Mouse (Mus musculus): Measurements from ENCODE around the gene Cpne1. TPM values are rescaled to one million over a fixed set of nuclear protein-coding genes. Genes with fewer than 3 reads are reported as not detected.
A peak's percentile ranks its signal among the peaks of the same experiment; 100 is the strongest.
"Not testable (repeated sequence)": the region's sequence is repeated elsewhere in the genome, so short reads cannot be mapped to it uniquely, and the experiment has no call there.

Cpne1 gene
- 1 to 10 TPM; 8.3 to 9.6 TPM for total RNA-seq (2021)
- long read RNA-seq, experiment 1, partial matches to known transcripts, result 0 of 3 reads
- long read RNA-seq, experiment 1, other reads (novel, unspliced or antisense), result 0 of 3 reads
- long read RNA-seq, experiment 2, partial matches to known transcripts, result 0 of 2 reads
- long read RNA-seq, experiment 2, other reads (novel, unspliced or antisense), result 0 of 2 reads

GRCm38 (mm10) chr2:156111358-156112079 is at the start of gene Cpne1, which contains the start of gene Rbm12:
Gene Cpne1, minus strand, starts transcription at chr2:156111965.
Gene Rbm12, minus strand, starts transcription at chr2:156111978.
- peak; percentile 87 to 89 for DNase-seq
- intact Hi-C loops (cut with DNase I), result no loop called here

DNA sequence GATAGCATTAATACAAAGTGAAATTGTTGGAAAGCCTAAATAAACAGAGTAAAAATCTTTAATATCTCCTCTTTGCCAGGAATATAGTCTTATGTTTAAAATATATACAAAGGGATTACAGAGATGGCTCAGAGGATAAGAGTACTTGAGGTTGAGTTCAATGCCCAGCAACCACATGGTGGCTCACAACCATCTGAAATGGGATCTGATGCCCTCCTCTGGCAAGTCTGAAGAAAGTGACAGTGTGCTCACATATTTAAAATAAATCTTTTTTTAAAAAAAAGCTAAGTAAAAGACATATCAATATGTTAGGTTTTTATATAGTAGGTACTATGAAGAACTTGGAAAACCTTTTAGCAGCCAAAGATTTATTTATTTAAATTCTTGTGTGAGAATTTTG is 39.8 kb upstream of the Cpne1 start:
- no peak for DNase-seq
- intact Hi-C loops (cut with DNase I), result no loop called here

DNA sequence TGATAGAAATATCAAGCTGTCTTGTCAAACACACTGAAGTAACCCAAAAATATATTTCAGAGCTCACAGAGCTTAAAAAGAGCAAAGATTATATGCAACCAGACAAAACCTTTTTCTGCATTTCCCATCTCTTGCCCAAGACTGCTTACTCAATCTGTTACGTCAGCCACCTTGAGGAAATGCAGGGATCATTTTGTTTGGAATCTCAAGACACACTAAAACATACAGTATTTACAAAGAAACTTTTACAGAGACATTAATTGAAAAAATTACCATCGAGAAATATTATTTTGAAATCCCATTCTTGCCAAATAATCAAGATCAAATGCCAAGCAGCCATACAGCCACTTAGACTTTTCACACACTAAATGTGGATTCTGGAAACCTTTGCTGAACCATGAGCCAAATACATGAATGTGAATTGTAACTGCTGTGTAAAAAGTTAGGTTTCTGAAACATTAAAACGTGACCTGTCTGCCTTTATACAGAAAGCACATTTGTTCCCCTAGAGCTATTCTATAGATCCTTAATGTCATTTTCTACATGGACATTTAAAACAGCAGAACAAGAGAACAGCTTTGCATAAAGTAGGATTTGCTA is 35.7 kb upstream of the Cpne1 start:
- intact Hi-C loops (cut with DNase I), result no loop called here
- DNase-seq, result no peak

GRCm38 (mm10) chr2:156146272-156146989 is 34.7 kb upstream of the Cpne1 start:
- intact Hi-C loops (cut with DNase I), result no loop called here
- no peak for DNase-seq

DNA sequence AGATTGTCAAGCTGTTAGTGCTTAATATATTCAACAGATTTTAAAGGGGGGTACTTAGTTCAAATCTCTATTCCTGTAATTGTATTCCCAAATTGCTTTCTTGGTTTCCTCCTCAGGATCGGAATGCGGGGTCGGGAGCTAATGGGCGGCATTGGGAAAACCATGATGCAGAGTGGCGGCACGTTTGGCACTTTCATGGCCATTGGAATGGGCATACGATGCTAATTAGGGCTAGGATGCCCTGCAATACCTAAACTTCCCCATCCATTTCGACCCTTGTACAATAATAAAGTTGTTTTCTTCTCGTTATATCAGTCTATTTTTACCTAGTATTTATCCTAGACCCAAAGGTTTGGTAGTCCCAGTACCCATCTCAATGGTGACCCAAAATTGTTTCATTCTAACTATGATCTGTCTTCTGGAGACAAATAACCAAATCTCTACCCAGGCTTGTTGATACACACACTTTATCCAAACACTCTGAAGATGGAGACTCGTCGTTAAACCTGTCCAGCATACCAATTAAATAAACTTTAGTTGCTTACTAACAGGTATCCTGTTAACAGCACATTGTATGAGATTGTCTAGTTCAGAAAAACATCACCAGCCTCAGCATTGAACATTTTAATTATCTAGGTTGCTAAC is 33.8 kb upstream of the Cpne1 start:
- no peak for DNase-seq
- intact Hi-C loops (cut with DNase I), result no loop called here

DNA sequence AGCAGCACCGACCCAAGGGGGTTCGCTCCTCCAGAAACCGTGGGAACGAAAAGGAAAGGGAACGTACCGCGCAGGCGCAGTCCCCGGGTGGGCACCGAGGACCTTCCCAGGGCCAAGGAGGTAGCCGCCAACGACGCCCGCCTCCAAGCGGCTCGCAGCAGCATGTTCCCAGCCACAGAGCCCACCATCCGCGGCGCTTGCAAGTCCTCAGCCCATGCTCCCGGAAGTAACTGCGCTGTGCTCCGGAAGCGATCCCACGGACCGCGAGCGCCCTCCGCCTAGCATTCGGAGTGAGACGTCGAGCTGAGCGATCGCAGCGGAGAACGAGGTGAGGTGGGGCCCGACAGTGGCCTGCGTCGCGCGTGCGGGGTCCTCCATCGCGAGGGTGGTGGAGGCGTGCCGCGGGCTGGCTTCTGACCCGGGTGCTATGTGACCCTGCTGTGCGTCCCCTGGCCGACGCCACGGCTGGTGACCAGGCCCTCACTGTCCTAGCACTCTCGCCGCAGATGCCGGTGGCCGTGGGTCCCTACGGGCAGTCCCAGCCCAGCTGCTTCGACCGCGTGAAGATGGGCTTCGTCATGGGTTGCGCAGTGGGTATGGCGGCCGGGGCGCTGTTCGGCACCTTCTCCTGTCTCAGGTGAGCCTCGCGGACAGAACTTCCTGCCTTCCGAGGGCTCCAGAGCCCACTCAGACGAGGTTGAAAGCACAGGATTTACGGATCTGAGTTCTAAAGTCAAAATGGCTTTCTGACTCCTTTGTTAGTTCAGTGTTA is 32.4 kb upstream of the Cpne1 start, which contains the start of the genes Romo1 and Nfs1:
Romo1 (plus strand) TSS at position 87 of the 772 bp plus-strand sequence.
Nfs1 (minus strand) TSS at position 234 of the 772 bp plus-strand sequence.
- DNase-seq, result peak; percentile 85 to 87
- intact Hi-C loops (cut with DNase I), result loop anchor here (5.0 kb wide), 2 partner anchors 133 to 182 kb away; no protein-coding TSS in a partner anchor

DNA sequence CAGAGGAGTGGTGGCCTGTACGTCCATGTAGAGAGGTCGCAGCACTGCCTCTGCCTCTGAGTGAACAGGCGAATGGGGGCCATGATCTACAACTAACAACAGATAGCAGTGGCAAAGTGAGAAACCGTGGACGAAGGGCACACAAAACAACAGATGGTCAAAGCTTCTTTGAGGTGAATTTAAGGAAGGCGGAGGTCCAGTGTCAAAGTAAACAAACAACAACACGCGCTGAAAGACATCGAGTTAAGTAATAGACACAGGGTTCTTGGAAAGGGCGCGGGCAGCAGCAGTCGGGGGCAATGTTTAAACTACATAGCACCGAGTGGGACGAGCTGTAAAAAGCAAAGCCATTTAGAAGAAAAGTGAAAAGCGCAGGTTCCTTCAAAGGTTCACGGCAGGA is 31.6 kb upstream of the Cpne1 start:
- intact Hi-C loops (cut with DNase I), result loop anchor here (5.0 kb wide), 2 partner anchors 134 to 181 kb away; no protein-coding TSS in a partner anchor
- no peak for DNase-seq

- DNase-seq, result no peak
- intact Hi-C loops (cut with DNase I), result loop anchor here (5.0 kb wide), 2 partner anchors 134 to 181 kb away; no protein-coding TSS in a partner anchor
Measured at GRCm38 (mm10) chr2:156142820-156143219, 31.1 kb upstream of the Cpne1 start.

- intact Hi-C loops (cut with DNase I), result no loop called here
- no peak for DNase-seq
Measured at GRCm38 (mm10) chr2:156135695-156136094, 23.9 kb upstream of the Cpne1 start.

DNA sequence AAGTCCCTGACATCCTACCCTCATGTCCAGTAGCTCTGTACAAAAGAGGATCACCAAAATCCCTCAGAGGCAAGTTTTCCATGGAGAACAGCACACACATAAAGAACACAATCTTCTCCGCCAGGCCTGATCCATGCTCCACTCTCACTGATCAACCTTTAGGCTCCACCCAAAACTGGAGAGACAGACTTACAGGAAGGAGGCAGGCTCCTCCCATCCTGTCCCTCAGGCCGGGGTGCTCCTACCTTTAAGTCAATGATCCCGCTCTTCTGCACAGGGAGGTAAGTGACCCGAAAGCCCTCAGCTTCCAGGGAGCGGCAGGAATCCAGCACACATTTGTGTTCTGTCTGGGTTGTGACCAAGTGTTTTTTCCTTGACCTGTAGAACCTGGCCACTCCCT is 22.4 kb upstream of the Cpne1 start:
- no peak for DNase-seq
- intact Hi-C loops (cut with DNase I), result no loop called here

- DNase-seq, result no peak
- intact Hi-C loops (cut with DNase I), result loop anchor here (10.0 kb wide), 1 partner anchor 282 kb away; no protein-coding TSS in a partner anchor
Measured at GRCm38 (mm10) chr2:156126992-156127391, 15.2 kb upstream of the Cpne1 start, which contains the start of gene Gm28036. Gene Gm28036, minus strand, starts transcription at chr2:156127092.

- intact Hi-C loops (cut with DNase I), result loop anchor here (10.0 kb wide), 1 partner anchor 279 kb away; no protein-coding TSS in a partner anchor
- DNase-seq, result no peak
Measured at GRCm38 (mm10) chr2:156123731-156124130, 12.0 kb upstream of the Cpne1 start.

DNA sequence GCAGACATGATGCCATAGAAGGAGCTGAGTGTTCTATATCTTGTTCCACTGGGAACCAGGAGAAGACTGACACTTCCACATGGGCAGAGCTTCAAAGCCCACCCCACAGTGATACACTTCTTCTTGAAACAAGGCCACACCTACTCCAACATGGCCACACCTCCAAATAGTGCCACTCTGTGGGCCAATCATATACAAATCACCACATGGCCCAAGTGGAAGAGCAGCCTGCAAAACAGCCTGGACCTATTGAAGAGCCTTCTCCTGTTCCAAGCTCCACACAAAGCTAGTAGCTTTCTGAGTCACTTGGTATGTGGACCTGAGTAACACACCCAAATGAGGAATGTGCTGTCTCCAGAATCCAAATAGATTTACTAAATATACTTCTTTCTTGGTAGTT is 7.8 kb upstream of the Cpne1 start:
- DNase-seq, result no peak
- intact Hi-C loops (cut with DNase I), result no loop called here

DNA sequence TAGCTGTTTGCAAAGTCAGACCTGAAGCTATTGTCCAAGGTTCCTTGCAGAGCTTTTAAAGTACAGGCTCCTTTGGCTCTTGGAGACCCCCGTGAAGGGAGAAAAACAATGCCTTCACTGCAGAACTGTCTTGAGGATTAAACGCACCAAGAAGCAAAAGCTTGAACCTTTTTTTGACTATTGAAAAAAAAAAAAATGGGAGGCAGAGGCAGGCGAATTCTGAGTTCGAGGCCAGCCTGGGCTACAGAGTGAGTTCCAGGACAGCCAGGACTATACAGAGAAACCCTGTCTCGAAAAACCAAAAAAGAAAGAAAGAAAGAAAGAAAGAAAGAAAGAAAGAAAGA is 287 bp upstream of the Cpne1 start:
- DNase-seq, result not testable (repeated sequence)

DNA sequence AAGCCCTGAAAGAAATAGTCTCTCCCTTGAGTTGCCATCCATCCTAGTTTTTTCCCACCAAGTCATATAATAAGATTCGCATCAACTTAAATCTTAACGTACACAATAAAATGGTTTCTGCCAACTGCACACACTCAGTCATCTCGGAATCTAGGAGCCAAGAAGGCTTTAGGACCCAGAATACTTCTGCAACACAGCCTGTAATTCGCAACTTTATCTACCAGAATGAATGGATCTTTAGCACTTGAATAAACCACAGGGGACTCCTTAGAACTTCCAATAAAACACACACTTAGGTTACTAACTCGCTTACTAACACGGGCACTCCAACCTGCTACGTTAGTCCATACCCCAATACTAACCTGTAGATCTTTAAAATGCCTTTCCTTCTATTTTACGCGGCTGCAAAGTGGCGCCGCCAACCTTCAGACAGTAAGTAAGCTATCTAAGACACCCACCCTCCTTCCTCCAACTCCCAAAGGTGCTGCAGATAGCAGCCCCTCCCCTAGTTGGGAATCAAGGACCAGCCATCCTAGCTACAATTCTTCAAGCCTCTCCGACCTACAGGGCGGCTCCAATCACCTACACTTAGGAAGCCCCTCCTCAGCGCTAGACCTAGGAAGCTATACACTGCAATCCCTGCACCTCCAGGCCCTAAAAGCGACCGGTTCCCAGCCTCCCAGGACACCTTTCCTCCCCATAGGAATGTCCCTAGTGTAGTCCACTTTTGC is 973 bp downstream of the Cpne1 start:
- intact Hi-C loops (cut with DNase I), result no loop called here
- no peak for DNase-seq

More for the DNA sequence above, 287 bp upstream of the Cpne1 start:
- intact Hi-C loops (cut with DNase I), result not testable (repeated sequence)

DNA sequence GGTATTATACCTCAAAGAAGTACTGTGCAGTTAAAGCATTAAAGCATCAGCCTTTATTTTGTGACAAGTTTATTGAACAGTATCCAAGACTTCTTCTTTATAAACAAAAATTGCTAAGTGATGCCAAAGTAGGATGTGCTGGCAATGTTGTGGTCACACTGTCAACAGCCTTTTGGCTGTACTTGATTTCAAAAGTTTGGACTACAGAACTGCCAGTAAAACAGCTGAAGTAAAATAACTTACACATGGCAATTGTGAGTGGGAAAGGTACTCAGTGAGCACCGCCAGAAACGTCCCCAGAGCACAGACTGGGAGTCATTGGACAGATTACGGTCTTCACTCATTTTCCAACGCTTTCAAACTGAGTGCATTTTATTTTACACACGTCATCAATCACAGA is 19.8 kb downstream of the Cpne1 start:
- intact Hi-C loops (cut with DNase I), result no loop called here
- no peak for DNase-seq

DNA sequence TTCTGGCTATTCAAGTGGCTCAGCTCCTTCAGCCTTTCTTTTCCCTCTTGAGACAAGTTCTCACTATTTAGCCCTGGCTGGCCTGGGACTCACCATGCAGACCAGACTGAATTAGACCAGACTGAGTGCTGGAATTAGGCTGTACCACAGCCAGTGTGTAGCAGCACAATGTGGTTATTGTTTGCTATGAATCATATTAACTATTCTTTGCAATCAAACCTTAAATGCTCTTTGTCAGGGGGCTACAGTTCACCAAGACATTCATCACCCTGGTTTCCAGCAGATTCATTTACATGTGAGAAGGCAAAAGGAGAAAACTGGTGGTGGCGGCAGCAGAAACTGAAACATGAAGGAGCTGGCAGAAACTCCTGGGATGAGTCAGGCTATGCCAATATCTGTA is 22.0 kb downstream of the Cpne1 start:
- intact Hi-C loops (cut with DNase I), result no loop called here

GRCm38 (mm10) chr2:156087391-156088110 is 24.2 kb downstream of the Cpne1 start:
- no peak for DNase-seq
- intact Hi-C loops (cut with DNase I), result no loop called here

More for the DNA sequence above, 22.0 kb downstream of the Cpne1 start:
- DNase-seq, result no peak
